Mouse (Mus musculus): ENCODE results near the gene Actl6b. TPM values are rescaled to one million over a fixed set of nuclear protein-coding genes. Genes with fewer than 3 reads are reported as not detected.

Gene Actl6b
- polyA plus RNA-seq (2015; fragmentation: Nextera tagmentation; extraction: Ambion mirVana) = 256 and 271 TPM in 2 replicates

DNA sequence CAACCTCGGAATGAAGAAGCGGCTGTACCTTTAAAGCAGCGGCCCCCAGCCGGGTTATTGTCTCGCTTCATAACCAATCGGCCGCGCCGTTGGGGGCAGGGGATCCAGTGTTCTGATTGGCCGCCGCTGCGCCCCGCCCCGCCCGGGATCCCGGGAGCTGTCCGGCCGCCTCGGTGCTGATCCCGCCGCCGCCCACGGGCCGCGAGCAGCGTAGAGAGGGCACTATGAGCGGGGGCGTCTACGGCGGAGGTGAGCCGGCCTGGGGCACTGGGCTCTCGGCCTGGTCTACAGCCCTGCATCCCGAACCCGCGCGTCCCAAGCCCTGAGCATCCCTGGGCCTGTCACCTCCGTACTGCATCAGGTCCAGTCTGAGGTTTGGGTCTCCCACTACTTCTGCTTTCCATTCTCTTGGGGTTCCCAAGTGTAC, at the start of gene Actl6b:
Gene Actl6b, plus strand, starts transcription at position 107 of the 427 bp plus-strand sequence.
- peak within 1 kb of the TSS; percentile 90 for H3K27ac ChIP-seq
- H3K4me1 ChIP-seq (replicated peaks) = peaks cover 15% of the 10 kb centered on the region
- ATAC-seq (ENCODE audit: low FRiP score) = peak; percentile 95
- peak within 1 kb of the TSS; percentile 87 for H3K9ac ChIP-seq
- 2% methylated on average over 37 of the region's 37 CpGs for WGBS
- peak within 1 kb of the TSS; percentile 84 for H3K4me2 ChIP-seq
- peak within 1 kb of the TSS; percentile 77 for H3K4me3 ChIP-seq
- H3K36me3 ChIP-seq = no peaks in the 10 kb centered on the region; the same call in 1 of the 2 replicates
- 0 out of 2 replicates have a peak, but pooled peaks cover 12% of the 10 kb centered on the region for H3K27me3 ChIP-seq
- H3K9me3 ChIP-seq = no peaks in the 10 kb centered on the region

GRCm38 (mm10) chr5:137504041-137504440, 49.3 kb upstream of the Actl6b start:
- Histone ChIP-seq H3K9me3 (no peaks in the 10 kb centered on the region), H3K9ac (no peak overlapping the region), H3K27ac (no peak overlapping the region), H3K4me3 (no peak overlapping the region), H3K36me3 (peaks cover 10% of the 10 kb centered on the region), H3K4me2 (no peak overlapping the region), H3K4me1 (replicated peaks) (peaks cover 19% of the 10 kb centered on the region), H3K27me3 (no peaks in the 10 kb centered on the region)
- 88% methylated on average over 6 of the region's 6 CpGs for WGBS
- no peak for ATAC-seq (ENCODE audit: low FRiP score)

DNA sequence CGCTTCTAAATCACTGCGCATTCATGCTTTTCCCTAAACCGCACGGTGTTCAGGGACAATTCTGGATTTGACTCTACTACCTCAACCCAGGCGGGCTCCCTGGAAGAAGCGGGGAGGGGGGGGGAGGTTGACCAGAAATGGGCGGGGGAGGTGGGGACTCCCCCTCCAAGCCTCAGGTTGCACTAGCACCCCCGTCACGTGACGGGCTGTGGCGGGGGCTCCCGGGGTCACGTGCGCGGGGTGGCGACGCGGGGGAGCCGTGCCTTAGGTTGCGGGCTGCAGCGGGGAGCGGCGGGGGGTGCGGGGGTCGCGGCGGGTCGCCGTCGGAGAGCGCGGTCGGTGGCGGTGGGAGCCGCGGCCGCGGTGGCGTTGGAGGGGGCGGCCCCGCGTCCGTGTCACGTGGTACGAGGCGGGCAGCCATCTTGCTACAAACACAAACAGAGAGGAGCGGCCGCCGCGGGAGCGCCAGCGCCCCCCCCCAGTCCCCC, 43.3 kb upstream of the Actl6b start:
- 4% methylated on average over 17 of the region's 52 CpGs for WGBS
- peak overlapping the region; percentile 91 for H3K27ac ChIP-seq

GRCm38 (mm10) chr5:137510573-137511390, 42.5 kb upstream of the Actl6b start:
- peak; percentile 33 for ATAC-seq (ENCODE audit: low FRiP score)
- Histone ChIP-seq H3K4me2 (peak overlapping the region; percentile 93), H3K9me3 (no peaks in the 10 kb centered on the region), H3K27me3 (no peaks in the 10 kb centered on the region), H3K9ac (peak overlapping the region; percentile 100), H3K4me1 (replicated peaks) (peaks cover 49% of the 10 kb centered on the region), H3K4me3 (peak overlapping the region; percentile 97), H3K36me3 (peaks cover 8% of the 10 kb centered on the region; the same call in 1 of the 2 replicates), H3K27ac (peak overlapping the region; percentile 91)
- 2% methylated on average over 32 of the region's 83 CpGs for WGBS

More for the DNA sequence above, 43.3 kb upstream of the Actl6b start:
- ATAC-seq (ENCODE audit: low FRiP score) = peak; percentile 77
- Histone ChIP-seq H3K9me3 (no peaks in the 10 kb centered on the region), H3K4me3 (peak overlapping the region; percentile 97), H3K4me2 (peak overlapping the region; percentile 43), H3K4me1 (replicated peaks) (peaks cover 42% of the 10 kb centered on the region), H3K36me3 (peaks cover 8% of the 10 kb centered on the region; the same call in 1 of the 2 replicates), H3K9ac (peak overlapping the region; percentile 100), H3K27me3 (no peaks in the 10 kb centered on the region)

- peak overlapping the region; percentile 97 for H3K4me3 ChIP-seq
- peaks cover 56% of the 10 kb centered on the region for H3K4me1 ChIP-seq (replicated peaks)
- no peaks in the 10 kb centered on the region for H3K9me3 ChIP-seq
- WGBS = 63% methylated on average over 3 of the region's 3 CpGs
- no peak for ATAC-seq (ENCODE audit: low FRiP score)
- H3K36me3 ChIP-seq = peaks cover 8% of the 10 kb centered on the region; the same call in 1 of the 2 replicates
- H3K27ac ChIP-seq = peak overlapping the region; percentile 91
- H3K27me3 ChIP-seq = no peaks in the 10 kb centered on the region
- H3K9ac ChIP-seq = peak overlapping the region; percentile 100
- peak overlapping the region; percentile 93 for H3K4me2 ChIP-seq
These were observed 41.6 kb upstream of the Actl6b start for GRCm38 (mm10) chr5:137511706-137512105.

DNA sequence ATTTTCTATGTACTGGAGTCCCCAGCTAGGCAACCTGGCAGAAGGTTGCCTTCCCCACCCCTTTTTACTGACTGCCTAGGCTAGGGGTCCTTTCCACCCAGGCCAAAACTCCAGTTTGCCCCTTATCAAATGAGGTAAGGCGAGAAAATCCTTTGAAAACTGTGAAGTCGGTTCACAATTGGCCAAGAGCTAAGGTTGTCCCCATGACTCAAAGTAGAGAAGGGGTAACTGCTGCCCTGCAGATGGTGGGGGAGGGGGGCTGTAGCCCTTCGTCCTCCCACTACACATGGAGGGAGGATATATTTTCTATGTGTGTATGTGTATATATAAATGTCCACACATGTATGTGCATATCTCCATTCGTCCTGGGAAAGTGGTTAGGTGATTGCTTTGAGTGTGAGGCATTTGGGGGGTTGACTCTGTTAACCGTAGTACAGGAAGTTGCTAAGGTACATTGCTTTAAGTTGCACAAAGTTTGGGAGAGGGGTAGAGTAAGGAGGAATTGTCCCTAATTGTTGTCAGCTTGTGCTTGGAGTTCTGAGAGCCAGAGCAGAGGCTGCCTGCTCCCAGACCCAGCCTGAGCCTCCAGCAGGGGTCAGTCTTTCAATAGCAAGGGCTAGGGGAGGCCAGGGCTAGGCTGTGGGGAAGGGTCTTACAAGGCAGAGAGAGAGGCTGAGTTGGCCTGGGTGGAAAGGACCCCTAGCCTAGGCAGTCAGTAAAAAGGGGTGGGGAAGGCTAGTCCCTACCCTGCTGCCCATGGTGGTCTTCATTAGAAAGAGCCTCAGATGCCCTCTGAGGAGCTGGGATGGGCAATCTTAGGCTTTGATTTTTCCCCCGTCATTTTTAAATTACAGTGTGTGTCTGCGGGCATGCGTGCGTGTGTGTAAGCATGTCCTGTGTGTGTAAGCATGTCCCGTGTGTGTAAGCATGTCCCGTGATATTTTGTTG, 40.2 kb upstream of the Actl6b start:
- H3K4me1 ChIP-seq (replicated peaks) = peaks cover 56% of the 10 kb centered on the region
- H3K27me3 ChIP-seq = no peaks in the 10 kb centered on the region
- H3K4me3 ChIP-seq = peak overlapping the region; percentile 97; the same call in 1 of the 2 replicates
- peak overlapping the region; percentile 100 for H3K9ac ChIP-seq
- H3K4me2 ChIP-seq = peak overlapping the region; percentile 93
- no peaks in the 10 kb centered on the region for H3K9me3 ChIP-seq
- WGBS = 82% methylated on average over 11 of the region's 11 CpGs
- ATAC-seq (ENCODE audit: low FRiP score) = 0 out of 2 replicates have a peak, but pooled peaks have one; percentile 43
- H3K36me3 ChIP-seq = peaks cover 16% of the 10 kb centered on the region; the same call in 1 of the 2 replicates
- 0 out of 2 replicates have a peak overlapping the region, but pooled peaks have one; percentile 0 for H3K27ac ChIP-seq

DNA sequence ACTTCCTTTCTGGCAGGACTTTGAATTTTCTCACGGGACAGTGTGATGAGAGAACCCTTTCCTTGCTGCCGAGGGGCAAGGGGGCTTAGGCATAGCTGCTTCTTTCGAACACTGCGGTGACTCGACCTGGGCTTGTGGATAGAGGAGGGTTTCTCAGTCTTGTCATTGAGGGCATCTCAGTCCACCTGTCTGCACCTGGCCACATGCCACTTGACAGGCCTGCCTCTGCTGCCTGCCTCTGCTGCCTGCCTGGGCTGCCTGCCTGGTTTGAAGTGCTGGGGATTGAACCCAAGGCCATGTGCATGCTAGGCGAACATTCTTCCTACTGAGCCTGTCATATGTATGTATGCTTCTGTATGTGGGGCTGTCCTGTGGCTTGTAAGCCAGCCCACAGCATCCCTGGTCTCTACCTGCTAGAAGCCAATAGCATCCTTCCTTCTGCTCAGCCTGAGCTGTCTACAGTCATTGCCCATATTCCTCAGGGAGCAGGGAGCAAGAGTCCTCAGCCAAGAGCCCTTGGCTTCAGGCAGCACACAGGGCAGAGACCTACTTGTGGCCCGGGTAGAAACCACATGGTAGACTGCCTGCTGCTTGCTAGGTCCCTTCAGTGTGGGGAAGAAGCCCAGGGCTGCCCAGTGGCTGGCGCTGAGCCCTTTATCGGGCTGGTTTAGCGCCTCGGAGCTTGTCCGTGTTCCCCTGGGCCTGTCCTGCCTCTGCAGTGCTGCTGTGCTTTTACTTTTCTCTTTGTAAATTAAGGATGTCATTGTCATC, 39.2 kb upstream of the Actl6b start:
- peaks cover 26% of the 10 kb centered on the region for H3K36me3 ChIP-seq
- peak overlapping the region; percentile 53; the same call in 1 of the 2 replicates for H3K9ac ChIP-seq
- no peaks in the 10 kb centered on the region for H3K27me3 ChIP-seq
- H3K4me2 ChIP-seq = 0 out of 2 replicates have a peak overlapping the region, but pooled peaks have one; percentile 17
- WGBS = 83% methylated on average over 12 of the region's 12 CpGs
- H3K4me3 ChIP-seq = 0 out of 2 replicates have a peak overlapping the region, but pooled peaks have one; percentile 0
- H3K4me1 ChIP-seq (replicated peaks) = peaks cover 56% of the 10 kb centered on the region
- no peak for ATAC-seq (ENCODE audit: low FRiP score)
- H3K9me3 ChIP-seq = no peaks in the 10 kb centered on the region
- no peak overlapping the region for H3K27ac ChIP-seq

- Histone ChIP-seq H3K4me1 (replicated peaks) (peaks cover 56% of the 10 kb centered on the region), H3K9ac (peak overlapping the region; percentile 43), H3K27ac (no peak overlapping the region), H3K4me2 (no peak overlapping the region), H3K4me3 (no peak overlapping the region), H3K36me3 (peaks cover 33% of the 10 kb centered on the region), H3K9me3 (no peaks in the 10 kb centered on the region), H3K27me3 (no peaks in the 10 kb centered on the region)
- WGBS = 98% methylated on average over 3 of the region's 3 CpGs
- ATAC-seq (ENCODE audit: low FRiP score) = no peak
These were observed 38.5 kb upstream of the Actl6b start for GRCm38 (mm10) chr5:137514811-137515210.

DNA sequence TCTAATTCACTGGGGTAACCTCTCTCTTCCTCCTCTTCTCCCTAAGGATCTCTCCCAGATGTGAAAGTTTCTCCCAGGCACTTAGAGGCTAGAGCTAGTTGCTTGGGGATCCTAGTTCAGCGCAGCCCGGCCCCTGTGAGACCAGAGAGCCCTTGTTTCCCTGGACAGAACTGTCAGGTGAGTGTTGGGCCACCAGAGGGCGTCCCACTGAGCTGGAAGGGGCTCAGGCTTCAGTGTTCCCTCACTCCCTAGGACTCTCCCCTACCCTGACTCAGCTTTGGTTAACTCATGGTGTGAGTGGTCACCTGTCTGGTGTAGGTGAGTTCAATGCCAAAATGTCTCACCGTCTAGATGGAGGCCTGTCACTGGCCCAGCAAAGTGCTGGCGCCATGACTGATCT, 34.9 kb upstream of the Actl6b start, which contains the start of gene Gigyf1:
Gene Gigyf1, plus strand, starts transcription at position 113 of the 400 bp plus-strand sequence.
- Histone ChIP-seq H3K4me3 (no peak within 1 kb of the TSS), H3K4me1 (replicated peaks) (peaks cover 31% of the 10 kb centered on the region), H3K9me3 (no peaks in the 10 kb centered on the region), H3K9ac (no peak within 1 kb of the TSS), H3K36me3 (peaks cover 69% of the 10 kb centered on the region), H3K4me2 (no peak within 1 kb of the TSS), H3K27ac (no peak within 1 kb of the TSS), H3K27me3 (no peaks in the 10 kb centered on the region)
- WGBS = 81% methylated on average over 5 of the region's 5 CpGs
- ATAC-seq (ENCODE audit: low FRiP score) = no peak

GRCm38 (mm10) chr5:137519691-137520550, 33.4 kb upstream of the Actl6b start:
- no peak for ATAC-seq (ENCODE audit: low FRiP score)
- 93% methylated on average over 27 of the region's 27 CpGs for WGBS
- Histone ChIP-seq H3K27me3 (no peaks in the 10 kb centered on the region), H3K4me2 (no peak overlapping the region), H3K9ac (no peak overlapping the region), H3K27ac (no peak overlapping the region), H3K4me1 (replicated peaks) (peaks cover 16% of the 10 kb centered on the region), H3K9me3 (no peaks in the 10 kb centered on the region), H3K36me3 (peaks cover 76% of the 10 kb centered on the region), H3K4me3 (no peak overlapping the region)
